Mouse (Mus musculus) cerebellum, adult 18-20 months (tissue): Measurements from ENCODE around the gene Rpl10-ps3.

Experiments
- DNase-seq, 2 experiments: peaks; one replicate each; pipeline ENCODE4 v3.0.0; 2021

Gene Rpl10-ps3

DNA sequence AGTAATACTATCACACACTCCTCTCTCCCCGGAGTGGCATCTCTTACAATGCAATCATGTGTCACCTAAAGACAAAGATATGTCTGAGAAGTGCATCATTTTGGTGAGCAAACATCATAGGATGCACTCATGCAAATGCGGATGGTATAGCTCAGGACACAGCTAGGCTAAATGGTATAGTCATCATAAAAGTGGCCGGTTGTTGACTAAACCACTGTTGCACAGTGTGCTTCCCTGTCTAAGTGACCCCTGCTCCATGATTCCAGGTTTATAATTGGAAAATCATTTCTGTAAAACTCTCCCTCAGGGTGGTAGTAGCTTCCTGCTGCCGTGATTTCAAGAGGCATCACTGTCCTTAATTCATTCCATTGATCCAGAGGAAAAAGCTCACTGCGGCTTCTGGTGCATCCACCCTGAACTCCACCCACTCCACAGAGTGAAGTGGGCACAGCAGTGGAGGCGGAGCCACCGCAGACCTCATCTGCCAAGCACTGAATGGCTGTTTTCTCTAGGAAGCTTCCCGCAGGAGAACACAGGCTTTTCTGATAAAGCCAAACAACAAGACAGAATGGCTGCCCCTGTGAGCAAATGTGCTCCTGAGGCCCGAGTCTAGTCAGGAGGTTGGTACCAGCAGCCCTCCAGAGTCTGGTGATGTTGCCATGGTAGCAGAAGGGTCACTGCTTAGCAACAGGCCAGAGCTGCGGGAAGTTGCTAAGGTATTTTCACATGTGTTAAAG, 38.9 kb downstream of the Rpl10-ps3 start:
- DNase-seq, result peak in 1 of 2 experiments; percentile 2

DNA sequence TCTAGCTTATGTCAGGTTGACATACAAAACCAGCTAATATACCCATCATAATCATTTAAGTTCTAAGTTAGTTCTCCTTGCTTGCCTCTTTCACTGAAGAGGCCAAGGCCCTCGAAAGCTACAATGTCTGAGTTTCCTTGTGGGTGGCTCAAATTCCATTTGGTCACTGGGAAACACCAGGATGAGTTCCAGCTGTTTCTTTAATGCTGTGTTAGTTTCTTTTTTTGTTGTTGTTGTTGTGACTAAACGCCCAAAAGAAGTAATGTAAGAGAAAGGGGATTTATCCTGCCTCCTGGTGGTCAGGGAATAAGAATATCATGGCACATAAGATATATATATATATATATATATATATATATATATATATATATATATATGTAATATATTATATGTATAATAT, 39.7 kb downstream of the Rpl10-ps3 start:
- DNase-seq, result no peak

DNA sequence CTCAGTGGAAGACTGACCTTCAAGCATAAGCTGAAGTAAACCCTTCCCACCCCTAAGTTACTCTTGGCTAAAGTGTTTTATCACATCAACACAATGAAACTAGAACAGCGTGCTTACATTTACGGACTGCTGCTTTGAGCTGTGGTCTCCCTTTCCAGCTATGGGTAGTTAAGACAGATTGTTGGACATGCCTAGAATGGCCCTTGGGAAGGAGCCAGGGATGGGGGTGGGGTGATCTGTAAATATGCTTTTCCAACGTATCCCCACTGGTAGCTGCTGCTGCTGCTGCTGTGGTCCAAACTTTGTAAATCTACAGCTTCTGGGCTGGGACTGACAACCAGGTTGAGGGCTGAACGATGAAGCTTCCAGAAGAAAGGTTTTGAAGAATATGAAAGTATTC, 40.8 kb downstream of the Rpl10-ps3 start:
- no peak for DNase-seq

DNA sequence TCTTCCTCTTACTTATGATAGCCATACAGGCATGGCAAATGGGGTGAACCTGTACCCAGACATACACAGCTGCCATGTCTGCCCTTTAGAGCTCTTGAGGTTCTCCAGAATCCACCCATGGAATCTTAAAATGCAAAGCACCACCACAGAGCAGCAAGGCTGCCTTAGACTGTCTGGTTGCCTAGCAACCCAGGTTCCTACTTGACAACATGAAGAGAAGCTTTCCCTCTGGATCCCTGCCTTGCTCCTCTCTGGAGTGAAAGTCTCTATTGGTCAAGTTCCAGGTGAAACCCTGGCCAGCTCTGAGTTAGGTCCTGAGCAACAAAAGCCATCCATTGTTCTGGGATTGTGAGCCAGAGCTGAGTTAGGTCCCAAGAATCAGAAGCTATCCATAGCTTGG, 43.0 kb downstream of the Rpl10-ps3 start:
- no peak for DNase-seq

DNA sequence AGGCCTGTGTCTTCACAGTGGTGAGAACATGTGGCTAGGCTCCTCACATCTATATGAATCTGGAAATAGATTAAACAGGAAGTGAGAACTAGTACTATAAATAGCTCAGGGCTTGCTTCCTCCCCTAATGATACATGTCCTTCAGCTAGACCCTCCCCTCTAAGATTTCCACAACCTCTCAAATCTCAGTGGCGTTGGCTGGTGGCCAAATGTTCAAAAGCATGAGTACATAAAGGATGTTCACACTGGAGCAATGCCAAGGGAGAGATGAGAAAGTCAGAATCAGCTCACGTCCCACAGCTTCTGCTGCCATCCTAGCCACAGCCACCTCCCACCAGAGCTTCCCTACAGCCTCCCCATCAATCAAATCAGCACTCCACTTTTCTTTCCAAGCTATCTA, 46.4 kb downstream of the Rpl10-ps3 start:
- DNase-seq, result no peak
